Mouse (Mus musculus): Measurements from ENCODE around the gene 3425401B19Rik.

Gene 3425401B19Rik

DNA sequence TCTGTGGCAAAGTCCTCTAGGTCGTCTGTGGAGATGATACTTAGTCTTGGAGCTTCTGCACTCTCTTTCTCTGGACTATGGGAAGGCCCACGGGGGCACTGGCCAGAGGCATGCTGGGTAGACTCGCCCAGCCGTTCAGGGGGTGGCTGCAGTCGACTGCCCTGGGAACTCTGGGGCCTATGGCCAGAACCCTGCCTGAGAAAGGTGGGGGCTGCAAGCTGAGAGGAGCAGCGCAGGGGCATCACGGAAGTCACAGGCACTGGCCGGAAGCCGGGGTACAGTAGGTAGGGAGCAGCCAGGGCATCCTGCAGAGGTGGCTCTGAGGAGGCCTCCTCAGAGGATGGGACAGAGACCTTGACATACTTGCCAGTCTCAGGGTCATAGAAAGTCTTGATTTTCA, 25.3 kb downstream of the 3425401B19Rik start:
- no peak for DNase-seq (ENCODE audit: low spot score)

DNA sequence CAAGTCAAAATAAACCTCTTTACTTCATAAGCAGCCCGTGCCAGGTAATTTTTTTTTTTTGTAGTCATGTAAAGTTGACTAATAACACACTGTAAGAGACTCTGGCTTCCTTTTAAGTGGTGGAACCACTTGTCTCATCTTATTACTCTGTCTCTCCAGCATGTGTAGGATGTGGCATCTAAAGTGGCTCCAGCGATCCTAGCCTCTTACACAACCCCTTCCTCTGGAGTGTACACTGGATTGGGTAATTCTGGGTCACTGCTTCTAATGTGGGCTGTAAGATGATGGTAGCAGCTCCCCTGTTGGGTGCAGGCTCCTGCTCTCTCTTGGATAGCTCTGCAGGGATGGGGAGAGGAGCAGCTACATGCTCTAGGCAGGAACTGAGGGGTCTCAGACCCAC, 46.6 kb downstream of the 3425401B19Rik start:
- no peak for DNase-seq (ENCODE audit: low spot score)

GRCm38 (mm10) chr14:32634015-32634682, 50.9 kb downstream of the 3425401B19Rik start:
- DNase-seq (ENCODE audit: low spot score), result peak; percentile 10

- peak; percentile 31 for DNase-seq (ENCODE audit: low spot score)
Observed at GRCm38 (mm10) chr14:32632908-32633600, 52.0 kb downstream of the 3425401B19Rik start.

DNA sequence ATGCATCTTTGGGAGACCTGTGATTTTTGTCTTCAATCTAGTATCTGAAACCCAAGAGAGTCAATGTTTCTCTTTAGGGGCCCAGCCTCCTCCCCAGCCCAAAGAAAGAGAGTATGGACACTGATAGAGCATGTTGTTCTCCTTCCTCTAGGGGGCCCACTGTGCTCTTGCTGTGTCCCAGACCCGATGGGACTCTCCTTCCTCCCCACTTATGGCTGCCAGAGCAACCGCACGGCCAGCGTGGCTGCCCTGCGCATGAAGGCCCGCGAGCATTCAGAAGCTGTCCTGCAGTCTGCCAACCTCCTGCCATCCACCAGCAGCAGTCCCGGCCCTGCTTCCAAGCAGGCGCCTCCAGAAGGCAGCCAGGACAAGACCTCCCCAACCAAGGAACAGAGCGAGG, 56.5 kb downstream of the 3425401B19Rik start:
- no peak for DNase-seq (ENCODE audit: low spot score)

GRCm38 (mm10) chr14:32627271-32627670, 57.8 kb downstream of the 3425401B19Rik start:
- no peak for DNase-seq (ENCODE audit: low spot score)

GRCm38 (mm10) chr14:32624811-32625210, 60.3 kb downstream of the 3425401B19Rik start:
- no peak for DNase-seq (ENCODE audit: low spot score)

- no peak for DNase-seq (ENCODE audit: low spot score)
Observed at GRCm38 (mm10) chr14:32624245-32624644, 60.8 kb downstream of the 3425401B19Rik start.

GRCm38 (mm10) chr14:32617253-32617652, 67.8 kb downstream of the 3425401B19Rik start:
- DNase-seq (ENCODE audit: low spot score), result no peak

DNA sequence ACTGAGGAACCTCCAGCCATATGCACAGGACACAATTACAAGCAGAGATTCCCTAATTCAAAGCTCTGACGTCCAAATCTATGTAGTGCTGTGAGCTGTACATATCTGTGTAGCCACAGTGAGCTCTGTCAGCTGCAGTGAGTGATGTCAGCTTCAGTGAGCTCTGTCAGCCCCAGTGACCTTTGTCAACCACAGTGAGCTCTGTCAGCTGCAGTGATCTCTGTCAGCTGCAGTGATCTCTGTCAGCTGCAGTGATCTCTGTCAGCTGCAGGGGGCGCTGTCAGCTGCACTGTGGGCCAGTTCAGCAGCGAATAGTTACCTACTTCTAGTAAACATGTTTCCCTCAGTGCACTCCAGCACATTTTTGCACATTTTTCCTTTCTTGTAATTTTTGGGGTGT, 75.7 kb downstream of the 3425401B19Rik start:
- peak; percentile 40 for DNase-seq (ENCODE audit: low spot score)

Data from ovary, postnatal 36 days (tissue).